Mouse (Mus musculus) olfactory bulb, adult 2 months (tissue): ENCODE data around the gene Csmd2. TPM values are rescaled to one million over a fixed set of nuclear protein-coding genes. Genes with fewer than 3 reads are reported as not detected.

Experiments used
- H3K27ac ChIP-seq: fragments of 200-500 bp; 2 replicates; pipeline ENCODE4 v1.5.1; 2012; ENCODE audit warnings: low read depth, low read length; ENCODE audit not compliant: insufficient read depth
- H3K4me1 ChIP-seq: fragments of 200-500 bp; 2 replicates; pipeline ENCODE4 v1.6.1; 2012; ENCODE audit warnings: low read length; ENCODE audit not compliant: control insufficient read depth, insufficient read depth
- H3K4me3 ChIP-seq: fragments of 200-500 bp; 2 replicates; pipeline ENCODE4 v1.5.1; 2012; ENCODE audit warnings: mild to moderate bottlenecking, low read depth, low read length, moderate library complexity; ENCODE audit not compliant: insufficient read depth
- CTCF ChIP-seq: fragments of 200-500 bp; IDR thresholded peaks from 2 replicates; pipeline ENCODE4 v1.5.1; 2012; ENCODE audit warnings: low read depth, mild to moderate bottlenecking, low read length, moderate library complexity; ENCODE audit not compliant: insufficient read depth
- POLR2A ChIP-seq: fragments of 200-500 bp; IDR thresholded peaks from 2 replicates; pipeline ENCODE4 v1.6.1; 2012; ENCODE audit warnings: mild to moderate bottlenecking, low read depth, low read length, moderate library complexity; ENCODE audit not compliant: insufficient read depth
- WGBS: fragments of 180-500 bp; shearing (Covaris S2); methylation state at CpG from one replicate; pipeline ENCODE4 v1.1.7; 2018; 5-methylcytosine and 5-hydroxymethylcytosine counted together
- polyA plus RNA-seq: library from polyadenylated mRNA; stranded (reverse); fragments of >200 nt; gene quantifications from 2 replicates; pipeline ENCODE4 v1.2.4, GENCODE M21; 2012; ENCODE audit warnings: low replicate concordance; ENCODE audit not compliant: missing spikeins, insufficient read depth, insufficient read length

Gene Csmd2
- polyA plus RNA-seq, 1 experiment, result not detected

DNA sequence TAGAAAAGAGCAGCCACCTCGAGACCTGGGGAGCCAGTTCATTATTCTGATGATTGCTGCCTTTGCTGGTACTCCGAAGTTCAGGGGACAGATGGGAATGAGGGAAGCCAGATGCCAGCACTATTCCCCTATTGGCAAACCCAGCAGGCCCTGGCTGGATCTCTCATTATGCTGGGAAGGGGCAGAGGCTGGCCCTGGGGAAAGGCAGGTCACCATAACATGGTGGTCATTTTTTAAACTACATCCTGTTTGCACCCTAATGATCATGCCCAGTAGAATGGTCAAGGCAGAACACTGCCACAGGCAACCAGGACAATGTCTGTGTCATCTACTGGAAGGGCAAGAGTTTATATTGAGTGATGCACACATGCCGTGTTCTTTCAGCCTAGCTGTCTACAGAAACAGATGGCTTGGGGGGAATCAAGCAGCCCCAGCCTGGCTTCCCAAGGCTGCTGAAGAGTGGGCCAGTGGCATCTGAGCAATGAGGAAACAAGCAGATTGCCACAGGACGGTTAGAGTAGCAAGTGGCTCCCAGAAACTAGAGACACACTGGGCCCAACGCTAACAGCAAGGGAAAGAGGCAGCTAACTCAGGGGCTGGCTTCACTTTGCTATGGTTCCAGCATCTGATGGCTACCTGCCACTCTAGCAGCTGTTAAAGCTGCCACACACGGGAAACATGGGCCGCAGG is 424.4 kb downstream of the Csmd2 start:
- WGBS, result 90% methylated on average over 7 of the region's 7 CpGs
- no peak for TF ChIP-seq CTCF
- TF ChIP-seq POLR2A, result no peak
- peaks cover 6% of the 10 kb centered on the region for H3K4me1 ChIP-seq
- no peak overlapping the region for H3K4me3 ChIP-seq
- H3K27ac ChIP-seq, result no peak overlapping the region

- TF ChIP-seq CTCF, result no peak
- TF ChIP-seq POLR2A, result no peak
- no peak overlapping the region for H3K27ac ChIP-seq
- no peak overlapping the region for H3K4me3 ChIP-seq
- peaks cover 15% of the 10 kb centered on the region for H3K4me1 ChIP-seq
- 86% methylated on average over 2 of the region's 2 CpGs for WGBS
Measured at GRCm38 (mm10) chr4:128414741-128415140, 427.1 kb downstream of the Csmd2 start.

DNA sequence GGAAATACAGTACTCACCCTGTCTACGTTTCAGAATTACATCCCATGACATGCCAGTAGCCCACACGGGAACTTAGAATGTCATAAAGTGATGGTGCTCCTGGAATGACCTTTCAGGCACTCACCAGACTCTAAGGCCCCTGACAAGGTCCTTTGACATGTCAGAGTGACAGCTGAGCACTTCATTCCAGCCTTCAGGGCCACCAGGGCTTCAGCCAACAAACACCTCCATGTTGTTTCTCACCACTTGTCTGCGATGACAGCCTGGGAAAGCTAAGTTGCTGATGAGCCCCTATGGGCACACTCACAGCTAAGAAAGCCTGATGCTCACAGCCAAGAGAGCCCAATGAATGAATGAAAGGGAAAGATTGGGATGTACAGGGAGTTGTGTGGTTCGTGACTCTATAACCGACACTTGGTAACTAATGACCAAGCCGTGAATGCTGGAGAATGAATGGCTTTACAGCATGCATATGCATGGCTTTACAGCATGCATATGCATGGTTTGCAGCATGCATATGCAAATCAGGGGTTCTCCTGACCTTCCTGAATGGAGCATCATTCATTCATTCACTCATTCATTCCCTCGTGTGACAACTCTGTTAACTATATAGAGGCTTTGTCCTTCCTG is 432.4 kb downstream of the Csmd2 start:
- WGBS, result 83% methylated on average over 7 of the region's 7 CpGs
- Histone ChIP-seq H3K4me1 (peaks cover 24% of the 10 kb centered on the region), H3K4me3 (no peak overlapping the region), H3K27ac (no peak overlapping the region)
- TF ChIP-seq CTCF, result no peak
- TF ChIP-seq POLR2A, result no peak

DNA sequence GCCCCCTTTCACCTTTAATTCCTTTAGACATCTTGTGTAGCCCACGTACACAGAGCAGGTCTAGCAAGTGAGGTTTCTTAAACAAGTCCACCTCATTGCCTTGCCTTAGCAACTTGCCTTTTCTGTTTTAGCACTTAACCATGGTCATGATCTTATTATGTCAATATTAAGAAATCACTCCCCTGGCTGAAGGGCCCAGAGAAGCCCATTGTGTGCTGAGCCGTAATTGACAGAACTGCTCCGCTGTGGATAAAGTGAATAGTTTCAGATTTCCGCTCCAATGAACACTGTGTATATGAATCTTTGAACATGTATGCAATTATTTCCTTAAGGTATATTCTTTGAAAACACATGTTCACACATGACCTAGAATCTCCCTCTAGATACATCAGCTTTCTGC is 434.8 kb downstream of the Csmd2 start:
- TF ChIP-seq CTCF, result no peak
- no peak for TF ChIP-seq POLR2A
- Histone ChIP-seq H3K4me3 (no peak overlapping the region), H3K4me1 (peaks cover 21% of the 10 kb centered on the region)

GRCm38 (mm10) chr4:128425339-128425738 is 437.7 kb downstream of the Csmd2 start:
- Histone ChIP-seq H3K4me1 (peaks cover 23% of the 10 kb centered on the region), H3K27ac (no peak overlapping the region; the same call in 1 of the 2 replicates), H3K4me3 (no peak overlapping the region)
- 31% methylated on average over 2 of the region's 2 CpGs for WGBS
- no peak for TF ChIP-seq CTCF
- no peak for TF ChIP-seq POLR2A

More for the DNA sequence above, 434.8 kb downstream of the Csmd2 start:
- H3K27ac ChIP-seq, result no peak overlapping the region
- 85% methylated on average over 4 of the region's 4 CpGs for WGBS

- no peak for TF ChIP-seq CTCF
- TF ChIP-seq POLR2A, result no peak
- Histone ChIP-seq H3K4me3 (no peak overlapping the region), H3K4me1 (peaks cover 23% of the 10 kb centered on the region), H3K27ac (no peak overlapping the region)
- WGBS, result 77% methylated on average over 14 of the region's 14 CpGs
Measured at GRCm38 (mm10) chr4:128427261-128428030, 439.8 kb downstream of the Csmd2 start.

DNA sequence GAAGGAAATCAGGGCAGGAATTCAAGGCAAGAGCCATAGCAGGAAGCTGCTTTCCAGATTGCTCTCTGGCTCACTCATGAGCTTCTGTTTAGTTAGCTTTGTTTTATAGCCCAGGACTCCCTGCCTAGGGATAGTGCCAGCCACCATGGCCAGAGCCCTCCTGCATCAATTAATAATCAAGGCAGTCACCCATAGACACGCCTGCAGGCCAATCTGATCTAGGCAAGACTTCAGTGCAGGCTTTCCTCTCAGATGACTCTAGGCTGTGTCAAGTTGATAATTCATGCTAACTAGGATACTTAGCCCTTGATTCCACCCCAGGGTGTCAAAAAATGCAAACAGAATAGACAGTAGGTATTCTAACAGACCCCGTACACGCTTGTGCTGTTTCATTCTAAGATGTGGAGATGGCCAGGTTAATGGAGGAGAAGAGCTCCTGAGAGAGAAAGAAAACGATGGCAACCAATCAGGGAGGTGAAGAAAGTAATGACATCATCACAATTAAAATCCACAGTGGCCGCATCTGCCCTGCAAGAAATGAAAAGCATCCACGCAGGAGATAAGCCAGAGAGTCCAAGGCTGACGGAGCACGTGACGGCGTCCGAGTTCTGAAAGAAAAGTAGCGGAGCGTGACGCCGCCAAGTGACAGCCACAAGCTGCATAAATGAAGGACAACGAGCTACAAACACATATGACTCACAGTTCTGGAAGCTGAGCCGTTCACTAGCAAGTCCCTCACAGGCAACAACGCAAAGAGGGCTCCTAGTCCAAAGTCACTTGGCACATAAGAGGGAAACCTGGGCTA is 440.8 kb downstream of the Csmd2 start:
- no peak for TF ChIP-seq CTCF
- no peak for TF ChIP-seq POLR2A
- Histone ChIP-seq H3K4me3 (no peak overlapping the region), H3K27ac (no peak overlapping the region), H3K4me1 (peaks cover 23% of the 10 kb centered on the region)
- WGBS, result 50% methylated on average over 18 of the region's 18 CpGs

DNA sequence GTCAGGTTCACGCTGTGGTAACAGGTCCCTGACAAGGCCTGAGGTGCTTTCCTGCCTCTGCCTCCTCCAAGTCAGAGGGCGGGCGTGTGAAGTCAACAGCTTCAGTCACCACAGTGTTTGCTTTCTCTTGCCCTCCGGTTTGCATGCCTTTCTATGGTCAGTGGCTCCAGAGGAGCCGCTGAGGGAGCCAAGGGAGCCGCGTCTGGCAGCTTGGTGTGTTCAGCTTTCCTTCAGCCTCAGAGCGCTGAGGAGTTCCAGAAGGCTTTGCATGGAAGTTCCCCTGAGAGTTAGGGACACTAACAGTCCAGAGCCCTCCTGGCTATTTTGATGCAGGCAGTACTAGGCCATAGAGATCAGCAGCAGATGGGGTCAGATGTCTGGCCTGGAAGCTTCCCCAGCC is 441.9 kb downstream of the Csmd2 start:
- 82% methylated on average over 8 of the region's 8 CpGs for WGBS
- no peak for TF ChIP-seq POLR2A
- no peak for TF ChIP-seq CTCF
- Histone ChIP-seq H3K4me3 (no peak overlapping the region), H3K4me1 (peaks cover 18% of the 10 kb centered on the region), H3K27ac (no peak overlapping the region)
